Mouse (Mus musculus) retina, postnatal 7 days (tissue): ENCODE results near the gene Ttc24.

Experiments used
- DNase-seq: peaks from one replicate; pipeline ENCODE4 v3.0.0-alpha.2; 2012; ENCODE audit warnings: low read depth, low spot score

The Ttc24 gene

DNA sequence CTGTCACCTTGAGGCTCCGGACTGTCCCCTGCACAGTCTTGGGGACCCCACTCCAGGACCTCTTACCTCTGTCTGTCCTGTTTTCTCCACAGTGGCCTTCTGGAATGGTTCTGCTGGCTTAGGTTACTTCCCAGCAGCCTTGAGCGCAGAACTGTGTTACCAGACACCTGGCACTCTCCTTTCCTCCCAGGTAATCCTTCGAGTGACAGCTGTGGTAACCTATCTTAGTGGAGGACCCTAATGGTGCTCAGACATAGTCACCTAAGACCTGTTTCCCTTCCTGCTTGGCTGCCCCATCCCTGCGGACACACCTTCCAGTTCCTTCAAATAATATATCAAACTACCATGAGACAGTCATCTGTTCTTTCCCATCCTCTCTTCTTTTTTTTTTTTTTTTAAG, at the start of gene Ttc24:
Gene Ttc24, minus strand, starts transcription at position 101 of the 400 bp plus-strand sequence.
- no peak for DNase-seq

DNA sequence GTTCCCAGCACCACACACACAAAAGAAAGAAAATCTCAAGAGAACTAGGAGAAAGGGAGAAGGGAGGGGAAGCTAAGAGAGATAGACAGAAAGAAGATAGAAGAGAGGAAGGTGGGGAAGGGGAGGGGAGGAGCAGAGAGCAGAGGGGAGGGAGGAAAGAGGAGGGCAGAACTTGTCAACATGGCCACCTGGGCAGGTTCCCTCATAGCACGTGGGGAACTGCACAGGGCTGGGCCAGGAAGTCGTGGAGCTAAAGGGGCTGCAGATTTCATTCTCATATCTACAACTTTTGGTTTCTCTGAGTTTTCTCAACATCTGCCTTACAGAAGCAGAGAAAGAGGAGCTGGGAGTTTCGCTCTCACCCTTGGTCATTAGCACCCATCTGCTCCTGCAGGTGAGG, 49.5 kb upstream of the Ttc24 start:
- DNase-seq, result no peak

- no peak for DNase-seq
Observed at GRCm38 (mm10) chr3:88126181-88126580, 48.1 kb upstream of the Ttc24 start.

GRCm38 (mm10) chr3:88125195-88125594, 47.1 kb upstream of the Ttc24 start:
- no peak for DNase-seq

GRCm38 (mm10) chr3:88121164-88122131, 43.3 kb upstream of the Ttc24 start:
- no peak for DNase-seq

- no peak for DNase-seq
Observed at GRCm38 (mm10) chr3:88120117-88120651, 42.1 kb upstream of the Ttc24 start.

DNA sequence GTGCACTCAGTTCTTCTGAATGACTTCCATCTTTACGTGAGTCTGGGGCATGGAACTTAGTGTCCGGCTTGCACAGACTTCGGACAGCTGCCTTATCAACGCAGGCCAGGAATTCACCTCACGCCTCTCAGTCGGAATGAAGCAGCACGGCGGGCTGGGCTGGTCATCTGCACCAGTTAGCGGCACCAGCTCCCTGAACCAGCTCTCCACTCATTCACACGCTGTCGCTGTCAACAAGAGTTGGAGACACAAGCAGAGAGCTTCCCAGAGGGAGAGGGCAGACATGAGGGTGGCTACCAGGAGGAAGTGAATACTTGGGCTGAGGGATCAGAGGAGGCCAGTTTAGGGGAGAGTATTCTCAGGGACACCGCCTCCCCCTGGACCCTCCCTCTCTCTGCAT, 36.3 kb upstream of the Ttc24 start:
- DNase-seq, result no peak

- no peak for DNase-seq
Observed at GRCm38 (mm10) chr3:88109126-88109525, 31.0 kb upstream of the Ttc24 start.

- DNase-seq, result no peak
Observed at GRCm38 (mm10) chr3:88106126-88106525, 28.0 kb upstream of the Ttc24 start.

DNA sequence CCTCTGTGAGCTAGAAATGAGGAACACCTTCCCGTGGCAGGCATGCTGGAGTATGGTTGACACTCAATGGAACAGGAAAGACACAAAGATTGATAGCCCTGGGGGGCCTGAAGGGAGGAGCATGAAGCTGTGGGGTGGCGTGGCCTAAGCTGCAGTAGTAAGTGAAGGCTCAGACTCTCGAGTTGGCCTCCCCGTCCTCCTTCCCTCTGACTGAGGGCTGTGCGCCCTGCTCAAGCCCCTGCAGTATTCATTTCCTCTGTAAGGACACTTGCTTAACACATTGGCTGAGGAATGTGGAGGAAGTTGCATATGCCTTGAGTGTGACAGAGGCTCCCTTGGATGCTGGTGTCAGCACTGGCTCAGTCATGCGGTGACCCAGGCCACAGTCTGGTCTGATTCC, 24.5 kb upstream of the Ttc24 start:
- no peak for DNase-seq

GRCm38 (mm10) chr3:88102196-88102595, 24.1 kb upstream of the Ttc24 start:
- DNase-seq, result no peak

DNA sequence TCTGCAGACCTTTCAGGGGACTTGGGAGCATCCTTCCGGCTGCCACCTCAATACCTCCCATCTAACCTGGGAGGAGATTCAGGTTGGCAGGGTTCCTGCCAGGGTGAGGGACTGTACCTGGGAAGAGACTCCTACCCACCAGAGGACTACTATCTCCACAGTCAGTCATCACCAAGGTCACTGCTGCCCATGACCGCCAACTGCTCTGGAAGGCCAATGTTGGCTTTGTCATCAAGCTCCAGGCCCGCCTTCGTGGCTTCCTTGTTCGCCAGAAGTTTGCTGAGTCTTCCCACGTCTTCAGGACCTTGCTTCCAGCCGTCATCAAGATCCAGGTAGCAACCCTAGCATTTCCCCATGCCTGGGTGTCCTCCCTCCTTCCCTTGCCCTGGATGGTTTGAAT, 23.6 kb upstream of the Ttc24 start:
- DNase-seq, result no peak

- no peak for DNase-seq
Observed at GRCm38 (mm10) chr3:88100251-88100650, 22.1 kb upstream of the Ttc24 start.

DNA sequence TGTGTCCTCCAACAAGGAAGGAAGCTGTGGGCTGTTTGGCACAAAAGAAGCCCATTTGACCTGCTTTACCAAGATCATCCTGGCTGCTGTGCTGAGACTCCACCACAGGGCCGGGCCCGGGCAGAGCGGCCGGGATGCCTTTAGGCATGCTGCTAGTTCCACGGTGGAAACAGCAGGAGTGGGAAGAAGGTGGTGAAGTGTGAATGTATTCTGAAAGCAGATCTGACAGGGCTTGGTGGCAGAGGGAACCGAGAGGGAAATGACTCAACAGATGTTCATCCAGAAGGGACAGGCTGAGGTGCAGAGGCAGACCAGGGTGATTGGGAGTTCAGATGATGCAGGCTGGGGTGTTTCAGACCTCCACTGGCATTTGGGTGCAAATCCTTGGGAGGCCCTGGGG, 19.6 kb upstream of the Ttc24 start:
- DNase-seq, result no peak

- no peak for DNase-seq
Observed at GRCm38 (mm10) chr3:88094126-88094525, 16.0 kb upstream of the Ttc24 start.

- no peak for DNase-seq
Observed at GRCm38 (mm10) chr3:88090616-88091015, 12.5 kb upstream of the Ttc24 start.

GRCm38 (mm10) chr3:88090106-88090505, 12.0 kb upstream of the Ttc24 start:
- no peak for DNase-seq

- no peak for DNase-seq
Observed at GRCm38 (mm10) chr3:88087688-88088087, 9.6 kb upstream of the Ttc24 start.

- DNase-seq, result no peak
Observed at GRCm38 (mm10) chr3:88085459-88085858, 7.4 kb upstream of the Ttc24 start.

- no peak for DNase-seq
Observed at GRCm38 (mm10) chr3:88084001-88084400, 5.9 kb upstream of the Ttc24 start.

- DNase-seq, result no peak
Observed at GRCm38 (mm10) chr3:88082663-88083062, 4.6 kb upstream of the Ttc24 start.

- no peak for DNase-seq
Observed at GRCm38 (mm10) chr3:88082224-88082618, 4.1 kb upstream of the Ttc24 start.
